Mouse (Mus musculus): ENCODE data around the gene Asic4. TPM values are rescaled to one million over a fixed set of nuclear protein-coding genes. Genes with fewer than 3 reads are reported as not detected.

Gene Asic4
- polyA plus RNA-seq, 1 experiment from 2014 or later: 0.06 TPM

DNA sequence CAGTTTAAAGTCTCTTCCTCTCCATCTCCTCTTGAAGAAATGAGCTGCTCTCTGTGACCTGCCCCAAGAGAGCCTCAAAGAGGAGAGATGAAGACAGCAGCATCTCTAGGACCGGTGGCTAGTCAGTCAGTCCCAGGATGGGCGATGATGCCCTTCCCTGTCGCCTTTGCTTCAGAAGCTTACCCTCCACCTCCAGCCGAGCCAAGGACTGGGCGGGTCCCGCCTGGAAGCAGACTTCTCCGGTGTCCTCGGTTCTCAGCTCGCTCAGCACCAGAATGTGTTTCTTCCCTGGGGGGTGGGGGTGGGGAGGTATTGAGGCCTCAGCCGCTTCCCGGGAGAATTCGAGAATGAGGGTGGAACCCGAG, 36.8 kb downstream of the Asic4 start:
- H3K9me3 ChIP-seq (replicated peaks; ENCODE audit: control insufficient read depth, low read length): no peaks in the 10 kb centered on the region
- H3K4me1 ChIP-seq (ENCODE audit: control insufficient read depth, low read depth, low read length): no peaks in the 10 kb centered on the region; the same call in 1 of the 2 replicates
- H3K36me3 ChIP-seq (ENCODE audit: control insufficient read depth, insufficient read depth): no peaks in the 10 kb centered on the region
- peak overlapping the region; percentile 55 for H3K4me3 ChIP-seq (ENCODE audit: low read depth, low read length)
- no peak overlapping the region for H3K27ac ChIP-seq (ENCODE audit: low read length)
- peaks cover 66% of the 10 kb centered on the region for H3K27me3 ChIP-seq (ENCODE audit: control insufficient read depth, insufficient read depth, low read depth, low read length)
- WGBS (ENCODE audit: insufficient replicate concordance): 4% methylated on average over 13 of the region's 13 CpGs
- H3K4me2 ChIP-seq (ENCODE audit: low read depth, low read length): peak overlapping the region; percentile 61
- no peak overlapping the region for H3K9ac ChIP-seq (ENCODE audit: low read depth, low read length)
- no peak for ATAC-seq (ENCODE audit: low read depth)

DNA sequence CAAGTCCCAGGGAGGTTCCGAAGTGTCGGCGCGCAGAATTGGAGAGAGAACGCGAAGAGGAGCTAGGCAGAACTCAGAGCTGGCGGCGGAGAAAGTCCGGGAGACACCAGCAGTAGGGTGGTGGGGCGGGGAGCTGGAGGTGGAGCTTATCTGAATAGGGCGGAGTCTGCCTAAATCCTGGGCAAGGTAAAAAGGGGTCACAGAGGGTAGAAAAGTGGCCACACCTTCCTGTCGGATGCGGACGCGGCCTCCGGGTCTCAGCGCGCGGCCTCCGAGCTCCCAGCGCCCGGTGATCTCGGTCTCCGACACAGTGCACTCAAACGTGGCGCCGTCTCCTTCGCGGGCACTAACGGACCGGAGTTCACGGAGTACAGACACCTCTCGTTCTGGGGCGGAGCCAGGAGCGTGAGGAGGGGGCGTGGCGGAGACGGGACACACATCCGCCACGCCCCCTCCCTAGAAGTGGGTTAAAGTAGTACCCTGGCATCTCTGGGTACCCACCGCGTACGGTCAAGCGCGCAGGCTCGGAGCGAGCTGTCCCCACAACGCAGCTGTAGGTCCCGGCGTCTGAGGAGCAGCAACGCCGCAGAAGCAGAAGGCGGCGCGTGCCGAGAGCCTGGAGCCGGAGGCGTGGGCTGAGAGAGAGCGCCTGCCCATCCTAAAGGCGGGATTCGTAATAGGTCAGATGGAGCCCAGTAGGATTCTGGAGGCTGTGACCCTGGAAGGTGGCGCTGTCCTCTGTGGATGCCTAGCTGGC, 37.3 kb downstream of the Asic4 start:
- no peaks in the 10 kb centered on the region for H3K36me3 ChIP-seq (ENCODE audit: control insufficient read depth, insufficient read depth)
- H3K4me3 ChIP-seq (ENCODE audit: low read depth, low read length): peak overlapping the region; percentile 55
- H3K9me3 ChIP-seq (replicated peaks; ENCODE audit: control insufficient read depth, low read length): no peaks in the 10 kb centered on the region
- ATAC-seq (ENCODE audit: low read depth): peak; percentile 64
- no peak overlapping the region for H3K27ac ChIP-seq (ENCODE audit: low read length)
- 2% methylated on average over 62 of the region's 62 CpGs for WGBS (ENCODE audit: insufficient replicate concordance)
- no peaks in the 10 kb centered on the region; the same call in 1 of the 2 replicates for H3K4me1 ChIP-seq (ENCODE audit: control insufficient read depth, low read depth, low read length)
- peak overlapping the region; percentile 61 for H3K4me2 ChIP-seq (ENCODE audit: low read depth, low read length)
- no peak overlapping the region for H3K9ac ChIP-seq (ENCODE audit: low read depth, low read length)
- H3K27me3 ChIP-seq (ENCODE audit: control insufficient read depth, insufficient read depth, low read depth, low read length): peaks cover 60% of the 10 kb centered on the region

DNA sequence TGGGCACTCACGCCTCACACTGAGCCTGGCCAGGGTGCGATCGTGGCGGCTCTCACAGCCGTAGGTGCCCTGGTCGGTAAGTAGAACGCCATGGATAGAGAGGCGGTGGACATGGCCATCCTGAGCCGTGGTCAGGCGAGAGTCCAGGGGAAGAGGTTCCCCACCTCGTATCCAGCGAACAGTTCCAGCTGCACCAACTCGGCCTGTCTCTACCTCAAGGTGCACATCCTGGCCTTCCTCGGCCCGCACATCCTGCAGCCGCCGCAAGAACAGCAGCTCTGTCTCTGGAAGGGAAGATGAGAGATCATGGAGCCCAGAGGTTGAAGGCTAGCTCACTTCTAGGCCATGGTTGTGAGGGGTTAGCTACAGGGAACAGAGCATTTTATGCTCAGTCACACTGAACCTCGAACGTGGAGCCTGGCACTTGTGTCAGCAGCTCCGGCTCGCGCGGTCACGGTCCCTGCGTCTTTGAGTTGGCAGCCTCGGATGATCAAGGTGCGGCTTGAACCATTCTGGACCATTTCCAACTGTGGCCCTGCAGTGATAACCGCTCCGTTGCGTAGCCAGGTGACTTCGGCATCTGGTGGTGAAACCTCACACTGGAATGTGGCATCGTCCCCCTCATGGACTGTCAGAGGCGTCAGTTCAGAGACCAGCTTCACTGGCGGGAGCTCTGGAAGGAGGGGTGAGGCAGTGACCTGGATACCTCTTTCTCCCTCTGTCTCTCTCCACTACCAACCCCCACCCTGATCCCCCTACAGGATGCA, 40.7 kb downstream of the Asic4 start:
- Histone ChIP-seq H3K4me3 (ENCODE audit: low read depth, low read length) (no peak overlapping the region), H3K9me3 (replicated peaks; ENCODE audit: control insufficient read depth, low read length) (no peaks in the 10 kb centered on the region), H3K36me3 (ENCODE audit: control insufficient read depth, insufficient read depth) (no peaks in the 10 kb centered on the region), H3K9ac (ENCODE audit: low read depth, low read length) (no peak overlapping the region), H3K4me2 (ENCODE audit: low read depth, low read length) (no peak overlapping the region), H3K4me1 (ENCODE audit: control insufficient read depth, low read depth, low read length) (no peaks in the 10 kb centered on the region; the same call in 1 of the 2 replicates), H3K27ac (ENCODE audit: low read length) (no peak overlapping the region), H3K27me3 (ENCODE audit: control insufficient read depth, insufficient read depth, low read depth, low read length) (peaks cover 29% of the 10 kb centered on the region)
- no peak for ATAC-seq (ENCODE audit: low read depth)
- 73% methylated on average over 34 of the region's 34 CpGs for WGBS (ENCODE audit: insufficient replicate concordance)

DNA sequence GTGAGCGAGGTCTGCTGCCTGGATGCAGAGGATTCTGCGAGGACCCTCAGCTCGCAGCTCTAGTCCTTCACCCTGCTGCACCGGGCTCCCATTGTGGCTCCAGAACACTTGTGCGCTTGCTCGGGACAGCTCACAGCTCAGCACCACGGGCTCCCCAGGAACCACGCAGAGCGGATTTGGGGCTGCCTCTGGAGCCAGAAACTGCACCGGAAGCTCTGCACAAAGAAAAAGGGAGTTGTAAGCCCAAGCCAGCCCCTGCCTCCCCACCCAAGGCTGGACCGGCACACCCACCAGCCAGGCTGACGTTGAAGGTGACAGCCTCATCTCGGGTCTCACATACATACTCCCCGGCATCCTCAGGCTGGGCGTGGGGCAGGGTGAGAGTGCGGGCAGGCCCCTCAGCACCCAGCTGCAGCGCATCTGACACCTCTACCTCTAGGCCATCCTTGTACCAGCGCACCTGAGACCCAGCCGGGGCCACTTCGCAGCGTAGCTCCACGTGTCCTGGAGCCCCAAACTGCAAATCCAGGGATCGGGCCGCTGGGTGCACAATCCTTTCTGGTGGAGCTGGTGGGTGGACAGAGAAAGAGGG, 42.4 kb downstream of the Asic4 start:
- no peak overlapping the region for H3K4me2 ChIP-seq (ENCODE audit: low read depth, low read length)
- H3K36me3 ChIP-seq (ENCODE audit: control insufficient read depth, insufficient read depth): no peaks in the 10 kb centered on the region
- no peak overlapping the region for H3K27ac ChIP-seq (ENCODE audit: low read length)
- no peak overlapping the region for H3K9ac ChIP-seq (ENCODE audit: low read depth, low read length)
- peaks cover 12% of the 10 kb centered on the region for H3K27me3 ChIP-seq (ENCODE audit: control insufficient read depth, insufficient read depth, low read depth, low read length)
- H3K4me1 ChIP-seq (ENCODE audit: control insufficient read depth, low read depth, low read length): no peaks in the 10 kb centered on the region
- no peak for ATAC-seq (ENCODE audit: low read depth)
- H3K9me3 ChIP-seq (replicated peaks; ENCODE audit: control insufficient read depth, low read length): no peaks in the 10 kb centered on the region
- WGBS (ENCODE audit: insufficient replicate concordance): 48% methylated on average over 24 of the region's 24 CpGs
- no peak overlapping the region for H3K4me3 ChIP-seq (ENCODE audit: low read depth, low read length)

DNA sequence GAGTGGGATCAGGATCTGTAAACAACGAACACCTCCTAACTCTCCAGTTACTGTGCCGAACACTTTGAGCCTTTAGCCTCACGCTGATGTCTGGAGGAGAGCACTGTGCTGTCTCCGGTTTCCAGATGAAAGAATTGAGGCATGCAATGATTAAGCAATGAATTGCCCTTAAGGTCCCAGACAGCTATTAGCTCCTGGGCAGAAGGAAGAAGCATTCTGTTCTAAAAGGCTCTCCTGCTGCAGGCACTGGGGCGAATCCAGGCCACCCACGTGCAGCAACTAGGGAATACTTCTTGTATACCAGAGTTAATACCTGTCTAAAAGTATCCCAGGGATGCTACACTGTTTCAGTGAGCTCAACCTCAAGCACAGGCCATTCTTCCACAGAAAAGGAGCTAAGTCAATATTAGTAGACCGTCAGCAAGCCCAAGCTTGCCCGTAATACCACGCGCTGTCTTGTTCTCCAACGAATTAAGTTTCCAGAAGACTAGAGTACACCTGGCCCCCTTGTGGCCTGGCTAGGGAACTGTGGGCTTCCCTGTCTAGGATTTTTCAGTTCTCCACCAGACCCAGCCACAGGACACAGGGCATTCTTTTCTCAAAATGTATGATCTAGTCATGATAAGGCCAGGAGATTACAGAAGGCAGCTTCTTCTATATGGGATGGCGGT, 44.8 kb downstream of the Asic4 start:
- whole genome bisulfite sequencing (ENCODE audit: insufficient replicate concordance): 58% methylated on average over 12 of the region's 12 CpGs
- Histone ChIP-seq H3K9me3 (replicated peaks; ENCODE audit: control insufficient read depth, low read length) (no peaks in the 10 kb centered on the region), H3K27ac (ENCODE audit: low read length) (no peak overlapping the region), H3K9ac (ENCODE audit: low read depth, low read length) (no peak overlapping the region), H3K4me2 (ENCODE audit: low read depth, low read length) (no peak overlapping the region), H3K4me3 (ENCODE audit: low read depth, low read length) (no peak overlapping the region), H3K4me1 (ENCODE audit: control insufficient read depth, low read depth, low read length) (no peaks in the 10 kb centered on the region), H3K36me3 (ENCODE audit: control insufficient read depth, insufficient read depth) (no peaks in the 10 kb centered on the region), H3K27me3 (ENCODE audit: control insufficient read depth, insufficient read depth, low read depth, low read length) (no peaks in the 10 kb centered on the region; the same call in 1 of the 2 replicates)
- ATAC-seq (ENCODE audit: low read depth): no peak

DNA sequence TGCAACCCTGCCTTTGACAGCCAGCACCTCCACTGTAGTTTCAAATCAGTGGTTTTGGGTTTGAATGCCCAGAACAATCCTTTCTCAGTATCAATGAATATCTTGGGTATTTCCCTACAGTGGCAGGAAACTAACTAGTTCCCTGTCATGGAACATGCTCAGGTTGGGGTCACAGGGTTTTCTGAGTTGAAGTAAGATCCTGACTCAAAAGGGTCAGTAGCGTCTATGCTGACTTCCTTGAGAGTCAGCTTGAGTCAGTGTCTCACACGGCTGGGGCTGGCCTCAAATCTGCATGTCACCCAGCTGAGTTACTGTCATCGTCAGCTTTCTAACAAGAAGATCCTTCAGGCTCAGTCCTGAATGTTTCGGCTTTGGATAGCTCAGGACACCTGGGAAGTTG, 48.7 kb downstream of the Asic4 start:
- H3K9ac ChIP-seq (ENCODE audit: low read depth, low read length): no peak overlapping the region
- WGBS (ENCODE audit: insufficient replicate concordance): 54% methylated on average over 4 of the region's 4 CpGs
- no peak overlapping the region for H3K27ac ChIP-seq (ENCODE audit: low read length)
- no peak for ATAC-seq (ENCODE audit: low read depth)
- H3K9me3 ChIP-seq (replicated peaks; ENCODE audit: control insufficient read depth, low read length): no peaks in the 10 kb centered on the region
- no peaks in the 10 kb centered on the region for H3K4me1 ChIP-seq (ENCODE audit: control insufficient read depth, low read depth, low read length)
- H3K36me3 ChIP-seq (ENCODE audit: control insufficient read depth, insufficient read depth): no peaks in the 10 kb centered on the region
- H3K27me3 ChIP-seq (ENCODE audit: control insufficient read depth, insufficient read depth, low read depth, low read length): peaks cover 5% of the 10 kb centered on the region
- H3K4me3 ChIP-seq (ENCODE audit: low read depth, low read length): no peak overlapping the region
- H3K4me2 ChIP-seq (ENCODE audit: low read depth, low read length): no peak overlapping the region

DNA sequence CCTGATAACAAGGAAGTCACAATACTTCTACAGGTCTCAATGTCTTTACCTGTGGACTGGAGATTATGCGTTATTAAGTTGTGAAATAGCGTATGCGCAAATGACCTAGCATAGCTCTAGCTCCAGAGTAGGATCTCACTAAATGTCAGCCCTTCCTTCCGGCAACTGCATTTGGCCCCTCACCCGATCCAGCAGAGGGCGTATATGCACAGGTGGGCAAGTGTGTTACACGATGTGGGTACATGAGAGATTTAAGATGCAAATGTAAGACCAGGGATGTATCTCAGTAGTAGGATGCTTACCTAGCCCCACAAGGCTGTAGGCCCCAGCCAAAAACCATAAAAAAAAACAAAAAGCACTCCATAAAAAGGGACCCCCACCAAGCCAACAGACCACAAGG, 49.2 kb downstream of the Asic4 start:
- no peaks in the 10 kb centered on the region for H3K4me1 ChIP-seq (ENCODE audit: control insufficient read depth, low read depth, low read length)
- no peaks in the 10 kb centered on the region for H3K9me3 ChIP-seq (replicated peaks; ENCODE audit: control insufficient read depth, low read length)
- no peak for ATAC-seq (ENCODE audit: low read depth)

DNA sequence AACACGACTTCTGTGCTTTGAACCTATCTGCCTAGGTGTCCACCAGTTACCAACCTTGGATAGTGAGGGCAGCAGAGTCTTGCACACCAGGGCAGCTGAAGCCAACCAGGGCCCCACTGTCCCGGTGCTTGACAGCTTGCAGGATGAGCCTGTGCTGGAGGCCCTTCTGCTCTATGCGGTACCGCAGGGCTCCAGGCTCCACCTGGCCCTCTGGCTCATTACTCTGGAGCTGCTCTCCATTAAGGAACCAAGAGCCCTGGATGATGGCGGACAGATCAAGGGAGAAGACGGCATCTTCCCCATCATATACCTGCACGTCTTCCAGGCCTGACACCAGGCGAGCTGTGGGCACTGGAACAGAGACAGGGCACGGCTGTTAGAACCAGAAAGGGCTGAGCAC, 51.7 kb downstream of the Asic4 start:
- no peaks in the 10 kb centered on the region for H3K9me3 ChIP-seq (replicated peaks; ENCODE audit: control insufficient read depth, low read length)
- no peak overlapping the region for H3K27ac ChIP-seq (ENCODE audit: low read length)
- H3K4me1 ChIP-seq (ENCODE audit: control insufficient read depth, low read depth, low read length): no peaks in the 10 kb centered on the region
- H3K36me3 ChIP-seq (ENCODE audit: control insufficient read depth, insufficient read depth): no peaks in the 10 kb centered on the region
- 70% methylated on average over 9 of the region's 9 CpGs for WGBS (ENCODE audit: insufficient replicate concordance)
- H3K27me3 ChIP-seq (ENCODE audit: control insufficient read depth, insufficient read depth, low read depth, low read length): peaks cover 35% of the 10 kb centered on the region
- H3K9ac ChIP-seq (ENCODE audit: low read depth, low read length): no peak overlapping the region
- no peak for ATAC-seq (ENCODE audit: low read depth)
- H3K4me2 ChIP-seq (ENCODE audit: low read depth, low read length): no peak overlapping the region
- no peak overlapping the region for H3K4me3 ChIP-seq (ENCODE audit: low read depth, low read length)

More for the DNA sequence above, 49.2 kb downstream of the Asic4 start:
- 69% methylated on average over 7 of the region's 7 CpGs for WGBS (ENCODE audit: insufficient replicate concordance)
- no peaks in the 10 kb centered on the region for H3K36me3 ChIP-seq (ENCODE audit: control insufficient read depth, insufficient read depth)
- no peak overlapping the region for H3K9ac ChIP-seq (ENCODE audit: low read depth, low read length)
- no peak overlapping the region for H3K27ac ChIP-seq (ENCODE audit: low read length)
- peaks cover 11% of the 10 kb centered on the region for H3K27me3 ChIP-seq (ENCODE audit: control insufficient read depth, insufficient read depth, low read depth, low read length)
- H3K4me3 ChIP-seq (ENCODE audit: low read depth, low read length): no peak overlapping the region
- H3K4me2 ChIP-seq (ENCODE audit: low read depth, low read length): no peak overlapping the region
